Mouse (Mus musculus) liver, embryonic 11.5 days (tissue): ENCODE results near the gene Smim4. TPM values are rescaled to one million over a fixed set of nuclear protein-coding genes. Genes with fewer than 3 reads are reported as not detected.

Experiments used
- ATAC-seq: fragments of 200-750 bp; cut with Nextera tagmentation; replicated peaks from 2 replicates; pipeline ENCODE4 v1.8.0; 2017; ENCODE audit warnings: moderate number of reproducible peaks, mild to moderate bottlenecking, moderate TSS enrichment, moderate library complexity; ENCODE audit not compliant: low FRiP score
- DNase-seq: peaks from one replicate; pipeline ENCODE4 v3.0.0-alpha.2; 2017; ENCODE audit warnings: low spot score
- H3K27ac ChIP-seq: fragments of 300-500 bp; sonication (generic); 2 replicates; pipeline ENCODE4 v1.5.1; 2014; ENCODE audit warnings: mild to moderate bottlenecking, low read depth, low read length, control low read depth
- H3K27me3 ChIP-seq: fragments of 300-500 bp; sonication (generic); replicated peaks from 2 replicates; pipeline ENCODE4 v1.6.1; 2014; ENCODE audit warnings: low read length, mixed read lengths; ENCODE audit not compliant: control insufficient read depth, insufficient read depth
- H3K36me3 ChIP-seq: fragments of 300-500 bp; sonication (generic); 2 replicates; pipeline ENCODE4 v1.6.1; 2014; ENCODE audit warnings: mild to moderate bottlenecking, low read length, moderate library complexity, mixed read lengths; ENCODE audit not compliant: control insufficient read depth, insufficient read depth
- H3K4me1 ChIP-seq: fragments of 300-500 bp; sonication (generic); replicated peaks from 2 replicates; pipeline ENCODE4 v1.6.1; 2014; ENCODE audit warnings: low read length, mixed read lengths; ENCODE audit not compliant: control insufficient read depth, insufficient read depth
- H3K4me2 ChIP-seq: fragments of 300-500 bp; sonication (generic); 2 replicates; pipeline ENCODE4 v1.6.1; 2014; ENCODE audit warnings: mild to moderate bottlenecking, control low read depth, moderate library complexity
- H3K4me3 ChIP-seq: fragments of 300-500 bp; sonication (generic); 2 replicates; pipeline ENCODE4 v1.5.1; 2014; ENCODE audit warnings: low read depth, low read length, control low read depth
- H3K9ac ChIP-seq: fragments of 300-500 bp; sonication (generic); 2 replicates; pipeline ENCODE4 v1.6.1; 2014; ENCODE audit warnings: low read depth, low read length, control low read depth
- H3K9me3 ChIP-seq: fragments of 300-500 bp; sonication (generic); 2 replicates; pipeline ENCODE4 v1.6.1; 2016; ENCODE audit warnings: low read length, inconsistent platforms, mixed read lengths; ENCODE audit not compliant: control insufficient read depth
- WGBS: fragments of 180-500 bp; shearing (Covaris S2); extraction: QIAGEN DNeasy Blood & Tissue Kit; methylation state at CpG from one replicate; pipeline ENCODE4 v1.1.7; 2014; 5-methylcytosine and 5-hydroxymethylcytosine counted together
- polyA plus RNA-seq: library from polyadenylated mRNA; unstranded; fragments of >200 nt; fragmentation: Nextera tagmentation; extraction: Ambion mirVana; gene quantifications from 2 replicates; pipeline ENCODE4 v1.2.1, GENCODE M21; 2014

Gene Smim4
- polyA plus RNA-seq, 1 experiment from 2014 or later = 107 TPM

- no peaks in the 10 kb centered on the region for H3K9me3 ChIP-seq
- peak overlapping the region; percentile 85 for H3K9ac ChIP-seq
- H3K36me3 ChIP-seq = peaks cover 31% of the 10 kb centered on the region
- H3K4me2 ChIP-seq = peak overlapping the region; percentile 85
- ATAC-seq (no peak; the same call in 1 of the 2 replicates), DNase-seq (peak; percentile 65)
- H3K27ac ChIP-seq = peak overlapping the region; percentile 82
- WGBS = under 1% methylated on average over 43 of the region's 43 CpGs
- no peaks in the 10 kb centered on the region for H3K27me3 ChIP-seq
- peaks cover 36% of the 10 kb centered on the region for H3K4me1 ChIP-seq
- peak overlapping the region; percentile 83 for H3K4me3 ChIP-seq
Observed at GRCm38 (mm10) chr14:31131272-31131821, 2.6 kb upstream of the Smim4 start.

- Histone ChIP-seq H3K9me3 (no peaks in the 10 kb centered on the region), H3K4me3 (peak within 1 kb of the TSS; percentile 83), H3K27ac (peak within 1 kb of the TSS; percentile 82), H3K27me3 (no peaks in the 10 kb centered on the region), H3K4me1 (peaks cover 42% of the 10 kb centered on the region), H3K36me3 (peaks cover 23% of the 10 kb centered on the region), H3K4me2 (peak within 1 kb of the TSS; percentile 85), H3K9ac (peak within 1 kb of the TSS; percentile 85)
- ATAC-seq (peak; percentile 75), DNase-seq (peak; percentile 92)
- 6% methylated on average over 51 of the region's 63 CpGs for WGBS
Observed at GRCm38 (mm10) chr14:31130236-31131220, 1.8 kb upstream of the Smim4 start, which contains the start of gene Nt5dc2. Nt5dc2 (plus strand) TSS chr14:31131053.

GRCm38 (mm10) chr14:31129326-31130235, 825 bp upstream of the Smim4 start:
- no peak for DNase-seq
- Histone ChIP-seq H3K9ac (no peak overlapping the region), H3K9me3 (no peaks in the 10 kb centered on the region), H3K4me3 (peak overlapping the region; percentile 86), H3K4me2 (peak overlapping the region; percentile 85), H3K4me1 (peaks cover 52% of the 10 kb centered on the region), H3K27me3 (no peaks in the 10 kb centered on the region), H3K27ac (peak overlapping the region; percentile 82), H3K36me3 (peaks cover 14% of the 10 kb centered on the region)
- ATAC-seq = no peak
- 61% methylated on average over 15 of the region's 15 CpGs for WGBS

GRCm38 (mm10) chr14:31128101-31128825, 493 bp downstream of the Smim4 start:
- ATAC-seq (no peak; the same call in 1 of the 2 replicates), DNase-seq (no peak)
- no peaks in the 10 kb centered on the region for H3K27me3 ChIP-seq
- peak overlapping the region; percentile 90 for H3K4me2 ChIP-seq
- H3K4me3 ChIP-seq = peak overlapping the region; percentile 86
- peak overlapping the region; percentile 92 for H3K9ac ChIP-seq
- WGBS = 3% methylated on average over 23 of the region's 23 CpGs
- peak overlapping the region; percentile 79 for H3K27ac ChIP-seq
- H3K36me3 ChIP-seq = peaks cover 7% of the 10 kb centered on the region
- peaks cover 47% of the 10 kb centered on the region for H3K4me1 ChIP-seq
- H3K9me3 ChIP-seq = no peaks in the 10 kb centered on the region

- Histone ChIP-seq H3K27me3 (no peaks in the 10 kb centered on the region), H3K27ac (peak overlapping the region; percentile 39), H3K4me3 (peak overlapping the region; percentile 30), H3K4me1 (peaks cover 33% of the 10 kb centered on the region), H3K9me3 (no peaks in the 10 kb centered on the region), H3K36me3 (peaks cover 6% of the 10 kb centered on the region; the same call in 1 of the 2 replicates), H3K4me2 (peak overlapping the region; percentile 69), H3K9ac (peak overlapping the region; percentile 17)
- DNase-seq = no peak
- no peak for ATAC-seq
- WGBS = 75% methylated on average over 8 of the region's 8 CpGs
Observed at GRCm38 (mm10) chr14:31126826-31127225, 1.9 kb downstream of the Smim4 start.

- 65% methylated on average over 9 of the region's 9 CpGs for WGBS
- DNase-seq = no peak
- ATAC-seq = no peak
- no peaks in the 10 kb centered on the region for H3K27me3 ChIP-seq
- H3K27ac ChIP-seq = peak overlapping the region; percentile 19; the same call in 1 of the 2 replicates
- H3K4me2 ChIP-seq = peak overlapping the region; percentile 69
- H3K4me3 ChIP-seq = no peak overlapping the region
- peak overlapping the region; percentile 12; the same call in 1 of the 2 replicates for H3K9ac ChIP-seq
- no peaks in the 10 kb centered on the region for H3K9me3 ChIP-seq
- H3K4me1 ChIP-seq = peaks cover 30% of the 10 kb centered on the region
- peaks cover 8% of the 10 kb centered on the region; the same call in 1 of the 2 replicates for H3K36me3 ChIP-seq
Observed at GRCm38 (mm10) chr14:31125106-31126075, 3.4 kb downstream of the Smim4 start.

- Histone ChIP-seq H3K4me3 (no peak overlapping the region), H3K4me1 (peaks cover under 1% of the 10 kb centered on the region), H3K9me3 (no peaks in the 10 kb centered on the region), H3K4me2 (no peak overlapping the region), H3K27ac (no peak overlapping the region), H3K36me3 (peaks cover 7% of the 10 kb centered on the region), H3K27me3 (no peaks in the 10 kb centered on the region), H3K9ac (no peak overlapping the region)
- ATAC-seq (no peak), DNase-seq (no peak)
- WGBS = 56% methylated on average over 2 of the region's 2 CpGs
Observed at GRCm38 (mm10) chr14:31115522-31115921, 13.2 kb downstream of the Smim4 start.
